8 mouse cellular contexts compared by ENCODE assay signal in genomic region chr11:69834001-69834549, GRCm38 (mm10). TPM values are rescaled to one million over a fixed set of nuclear protein-coding genes. Genes with fewer than 3 reads are reported as not detected.
DNase-seq lines count a peak whose midpoint lies in the region; ATAC-seq lines count a peak whose summit lies in the region.

No protein-coding gene starts in this region.

- H3K4me1 ChIP-seq in heart, embryonic 10.5 days, result peaks cover 61% of the 10 kb centered on the region
- H3K4me1 ChIP-seq in erythroblast, embryonic 14.5 days (ENCODE audit: control insufficient read depth), result peaks cover 67% of the 10 kb centered on the region
- peaks cover 47% of the 10 kb centered on the region for H3K4me1 ChIP-seq in kidney, embryonic 15.5 days

- WGBS in heart, embryonic 10.5 days, result 4% methylated on average over 47 of the region's 48 CpGs
- 6% methylated on average over 45 of the region's 48 CpGs for WGBS in kidney, embryonic 15.5 days

- H3K4me3 ChIP-seq in heart, embryonic 10.5 days, result peak overlapping the region; percentile 67
- H3K4me3 ChIP-seq in erythroblast, embryonic 14.5 days (replicated peaks), result peak overlapping the region; percentile 52
- H3K4me3 ChIP-seq in kidney, embryonic 15.5 days (replicated peaks), result peak overlapping the region; percentile 74

- peaks cover 10% of the 10 kb centered on the region for H3K36me3 ChIP-seq in heart, embryonic 10.5 days
- no peaks in the 10 kb centered on the region for H3K36me3 ChIP-seq in erythroblast, embryonic 14.5 days (ENCODE audit: control insufficient read depth)
- H3K36me3 ChIP-seq in kidney, embryonic 15.5 days, result peaks cover 25% of the 10 kb centered on the region; the same call in 1 of the 2 replicates

- DNase-seq in heart, embryonic 10.5 days (ENCODE audit: low spot score), result no peak
- no peak for DNase-seq in heart, adult 8-10 months (ENCODE audit: low spot score)
- peak; percentile 29 for DNase-seq in MEL-GATA-1-ER (ENCODE audit: extremely low read depth, low read depth)
- peak; percentile 65 to 86 for DNase-seq in spleen, postnatal 4 days (ENCODE audit: low spot score in 2 of 2)

- peak overlapping the region; percentile 97 for H3K4me2 ChIP-seq in kidney, embryonic 15.5 days

- peak overlapping the region; percentile 49 for H3K9ac ChIP-seq in kidney, embryonic 15.5 days

- no peak for ATAC-seq in kidney, embryonic 15.5 days (replicated peaks; ENCODE audit: low FRiP score)
- peak; percentile 39 for ATAC-seq in megakaryocyte, adult 5-6 weeks (ENCODE audit: poor library complexity, severe bottlenecking)
- no peak for ATAC-seq in monocyte, adult 5-6 weeks (replicated peaks; ENCODE audit: insufficient number of reproducible peaks, low FRiP score, low TSS enrichment, poor library complexity, severe bottlenecking)

- peak overlapping the region; percentile 89 for H3K27ac ChIP-seq in heart, embryonic 10.5 days
- peak overlapping the region; percentile 48; the same call in 1 of the 2 replicates for H3K27ac ChIP-seq in kidney, embryonic 15.5 days

- peaks cover 49% of the 10 kb centered on the region for H3K27me3 ChIP-seq in heart, embryonic 10.5 days (ENCODE audit: insufficient read depth, poor library complexity, severe bottlenecking)
- H3K27me3 ChIP-seq in erythroblast, embryonic 14.5 days (ENCODE audit: control insufficient read depth), result peaks cover 64% of the 10 kb centered on the region
- peaks cover 18% of the 10 kb centered on the region for H3K27me3 ChIP-seq in kidney, embryonic 15.5 days

- H3K9me3 ChIP-seq in heart, embryonic 10.5 days, result no peaks in the 10 kb centered on the region
- H3K9me3 ChIP-seq in erythroblast, embryonic 14.5 days (ENCODE audit: control insufficient read depth, low read length), result peaks cover 2% of the 10 kb centered on the region; the same call in 1 of the 2 replicates
- no peaks in the 10 kb centered on the region for H3K9me3 ChIP-seq in kidney, embryonic 15.5 days (replicated peaks)

RNA-seq across cellular contexts. Expression of gene Nlgn2, which starts 3.5 kb away (rescaled TPM):
- polyA plus RNA-seq in heart, embryonic 10.5 days (2016; fragmentation: Nextera tagmentation; extraction: Ambion mirVana), result 1.3 and 3.7 TPM in 2 replicates
- total RNA-seq in heart, adult 8-10 months (2022), result 1 to 10 TPM; 3.1 to 6.9 (median 4.3) TPM
- polyA plus RNA-seq in erythroblast, embryonic 14.5 days (2012), result 0.13 and 0.16 TPM in 2 replicates
- 5.6 and 7.6 TPM in 2 replicates for polyA plus RNA-seq in kidney, embryonic 15.5 days (2015; fragmentation: Nextera tagmentation; extraction: Ambion mirVana)
- total RNA-seq in megakaryocyte, adult 5-6 weeks (2015), result 0.20 and 0.48 TPM in 2 replicates
- total RNA-seq in megakaryocyte, adult 5-6 weeks (2017), result 0.16 and 0.88 TPM in 2 replicates
- total RNA-seq in monocyte, adult 5-6 weeks (2017), result 0.10 to 0.29 TPM (median 0.11 TPM) in 3 replicates

RNA-seq across cellular contexts. Expression of gene Tmem256, which starts 4.2 kb away (rescaled TPM):
- polyA plus RNA-seq in heart, embryonic 10.5 days (2016; fragmentation: Nextera tagmentation; extraction: Ambion mirVana), result 294 and 327 TPM in 2 replicates
- 100 to 1,000 TPM; 193 to 338 (median 283) TPM for total RNA-seq in heart, adult 8-10 months (2022)
- 204 and 212 TPM in 2 replicates for polyA plus RNA-seq in erythroblast, embryonic 14.5 days (2012)
- polyA plus RNA-seq in kidney, embryonic 15.5 days (2015; fragmentation: Nextera tagmentation; extraction: Ambion mirVana), result 409 and 443 TPM in 2 replicates
- 217 and 226 TPM in 2 replicates for total RNA-seq in megakaryocyte, adult 5-6 weeks (2015)
- total RNA-seq in megakaryocyte, adult 5-6 weeks (2017), result 117 and 158 TPM in 2 replicates
- 35.3 to 85.7 TPM (median 75.7 TPM) in 3 replicates for total RNA-seq in monocyte, adult 5-6 weeks (2017)

RNA-seq across cellular contexts. Expression of gene Spem1, which starts 12.1 kb away (rescaled TPM):
- polyA plus RNA-seq in heart, embryonic 10.5 days (2016; fragmentation: Nextera tagmentation; extraction: Ambion mirVana), result not detected in 2 replicates
- total RNA-seq in heart, adult 8-10 months (2022), result not detected
- polyA plus RNA-seq in erythroblast, embryonic 14.5 days (2012), result not detected in 2 replicates
- 0.14 and 0.32 TPM in 2 replicates for polyA plus RNA-seq in kidney, embryonic 15.5 days (2015; fragmentation: Nextera tagmentation; extraction: Ambion mirVana)
- total RNA-seq in megakaryocyte, adult 5-6 weeks (2015), result not detected in 2 replicates
- not detected in 2 replicates for total RNA-seq in megakaryocyte, adult 5-6 weeks (2017)
- not detected in 3 replicates for total RNA-seq in monocyte, adult 5-6 weeks (2017)

RNA-seq across cellular contexts. Expression of gene Plscr3, which starts 12.1 kb away (rescaled TPM):
- 72.7 and 74.5 TPM in 2 replicates for polyA plus RNA-seq in heart, embryonic 10.5 days (2016; fragmentation: Nextera tagmentation; extraction: Ambion mirVana)
- 10 to 100 TPM; 20.7 to 25.3 (median 21.7) TPM for total RNA-seq in heart, adult 8-10 months (2022)
- polyA plus RNA-seq in erythroblast, embryonic 14.5 days (2012), result 3.6 and 4.4 TPM in 2 replicates
- polyA plus RNA-seq in kidney, embryonic 15.5 days (2015; fragmentation: Nextera tagmentation; extraction: Ambion mirVana), result 96.5 and 105 TPM in 2 replicates
- total RNA-seq in megakaryocyte, adult 5-6 weeks (2015), result 19.8 and 23.7 TPM in 2 replicates
- total RNA-seq in megakaryocyte, adult 5-6 weeks (2017), result 10.8 and 18.1 TPM in 2 replicates
- 0.53 to 3.8 TPM (median 2.8 TPM) in 3 replicates for total RNA-seq in monocyte, adult 5-6 weeks (2017)

RNA-seq across cellular contexts. Expression of gene Spem2, which starts 15.8 kb away (rescaled TPM):
- polyA plus RNA-seq in heart, embryonic 10.5 days (2016; fragmentation: Nextera tagmentation; extraction: Ambion mirVana), result 0.08 TPM in 1 of 2 replicates, not detected in the other
- not detected for total RNA-seq in heart, adult 8-10 months (2022)
- polyA plus RNA-seq in erythroblast, embryonic 14.5 days (2012), result not detected in 2 replicates
- not detected in 2 replicates for polyA plus RNA-seq in kidney, embryonic 15.5 days (2015; fragmentation: Nextera tagmentation; extraction: Ambion mirVana)
- total RNA-seq in megakaryocyte, adult 5-6 weeks (2015), result not detected in 2 replicates
- not detected in 2 replicates for total RNA-seq in megakaryocyte, adult 5-6 weeks (2017)
- total RNA-seq in monocyte, adult 5-6 weeks (2017), result 0.29 TPM in 1 of 3 replicates, not detected in the others

Comparison
In these comparisons a context has a peak if more than half of its experiments do, and no peak if none do; other contexts are left out.
1. DNase-seq: peak in MEL-GATA-1-ER (single experiment) and spleen, postnatal 4 days (2 of 2); none in heart, embryonic 10.5 days (single experiment) and heart, adult 8-10 months (single experiment).
2. Peak in every context shown above with its lines, with median percentiles within 50 percentile points of each other: H3K4me3 ChIP-seq.